Mouse (Mus musculus) spleen, adult 2 months (tissue): ENCODE results near the gene Swsap1.

ENCODE experiments used
- CTCF ChIP-seq: fragments of 200-500 bp; IDR thresholded peaks from 2 replicates; pipeline ENCODE4 v1.5.1; 2011; ENCODE audit warnings: mild to moderate bottlenecking, inconsistent platforms; ENCODE audit not compliant: insufficient read depth, insufficient read length, insufficient replicate concordance; ENCODE audit errors: extremely low read depth
- POLR2A ChIP-seq: fragments of 200-500 bp; IDR thresholded peaks from 2 replicates; pipeline ENCODE4 v1.6.1; 2011; ENCODE audit warnings: low read depth, low read length, inconsistent platforms

GRCm38 (mm10) chr9:21963417-21963816 lies 7.9 kb downstream of the Swsap1 start, which contains the start of gene Epor:
- TF ChIP-seq CTCF = no peak
- TF ChIP-seq POLR2A = no peak
